Mouse (Mus musculus) forebrain, embryonic 11.5 days (tissue): ENCODE data around the gene 1810043G02Rik. TPM values are rescaled to one million over a fixed set of nuclear protein-coding genes. Genes with fewer than 3 reads are reported as not detected.
A peak's percentile ranks its signal among the peaks of the same experiment; 100 is the strongest.

Experiments
- ATAC-seq: fragments of 200-750 bp; cut with Nextera tagmentation; replicated peaks from 2 replicates; pipeline ENCODE4 v1.8.0; 2017; ENCODE audit warnings: moderate TSS enrichment; ENCODE audit not compliant: low FRiP score
- DNase-seq: peaks from one replicate; pipeline ENCODE4 v3.0.0-alpha.2; 2017; ENCODE audit warnings: low spot score
- H3K27ac ChIP-seq: fragments of 300-500 bp; sonication (generic); 2 replicates; pipeline ENCODE4 v1.5.1; 2014; ENCODE audit warnings: low read depth, low read length
- H3K27me3 ChIP-seq: fragments of 300-500 bp; sonication (generic); 2 replicates; pipeline ENCODE4 v1.6.1; 2014; ENCODE audit warnings: mild to moderate bottlenecking, low read length, mixed read lengths; ENCODE audit not compliant: control insufficient read depth, insufficient read depth
- H3K36me3 ChIP-seq: fragments of 300-500 bp; sonication (generic); 2 replicates; pipeline ENCODE4 v1.6.1; 2014; ENCODE audit warnings: mild to moderate bottlenecking, low read length, moderate library complexity, mixed read lengths; ENCODE audit not compliant: control insufficient read depth, insufficient read depth
- H3K4me1 ChIP-seq: fragments of 300-500 bp; sonication (generic); replicated peaks from 2 replicates; pipeline ENCODE4 v1.6.1; 2014; ENCODE audit warnings: low read length, mixed read lengths; ENCODE audit not compliant: control insufficient read depth, insufficient read depth
- H3K4me2 ChIP-seq: fragments of 300-500 bp; sonication (generic); 2 replicates; pipeline ENCODE4 v1.6.1; 2014; ENCODE audit warnings: low read depth, mild to moderate bottlenecking, low read length, moderate library complexity, mixed read lengths; ENCODE audit not compliant: severe bottlenecking
- H3K4me3 ChIP-seq: fragments of 300-500 bp; sonication (generic); 2 replicates; pipeline ENCODE4 v1.5.1; 2014; ENCODE audit warnings: low read depth, low read length
- H3K9ac ChIP-seq: fragments of 300-500 bp; sonication (generic); 2 replicates; pipeline ENCODE4 v1.6.1; 2014; ENCODE audit warnings: low read length
- H3K9me3 ChIP-seq: fragments of 300-500 bp; sonication (generic); 2 replicates; pipeline ENCODE4 v1.6.1; 2016; ENCODE audit warnings: low read length, mixed read lengths; ENCODE audit not compliant: control insufficient read depth
- WGBS: fragments of 180-500 bp; shearing (Covaris S2); extraction: QIAGEN DNeasy Blood & Tissue Kit; methylation state at CpG from one replicate; pipeline ENCODE4 v1.1.7; 2014; 5-methylcytosine and 5-hydroxymethylcytosine counted together
- polyA plus RNA-seq: library from polyadenylated mRNA; unstranded; fragments of >200 nt; fragmentation: Nextera tagmentation; extraction: Ambion mirVana; gene quantifications from 2 replicates; pipeline ENCODE4 v1.2.1, GENCODE M21; 2014

Gene 1810043G02Rik
- polyA plus RNA-seq, 1 experiment from 2014 or later, result 34.9 TPM

GRCm38 (mm10) chr10:77995639-77996038, 17.3 kb downstream of the 1810043G02Rik start:
- peaks cover 11% of the 10 kb centered on the region; the same call in 1 of the 2 replicates for H3K36me3 ChIP-seq
- H3K27ac ChIP-seq, result no peak overlapping the region
- H3K4me3 ChIP-seq, result no peak overlapping the region
- H3K9ac ChIP-seq, result no peak overlapping the region
- no peaks in the 10 kb centered on the region for H3K27me3 ChIP-seq
- DNase-seq (no peak), ATAC-seq (no peak)
- WGBS, result 88% methylated on average over 3 of the region's 3 CpGs
- no peak overlapping the region for H3K4me2 ChIP-seq
- H3K4me1 ChIP-seq, result no peaks in the 10 kb centered on the region
- H3K9me3 ChIP-seq, result no peaks in the 10 kb centered on the region

GRCm38 (mm10) chr10:78000200-78000599, 21.9 kb downstream of the 1810043G02Rik start:
- Histone ChIP-seq H3K4me2 (no peak overlapping the region), H3K27ac (no peak overlapping the region), H3K9ac (no peak overlapping the region), H3K36me3 (peaks cover 7% of the 10 kb centered on the region; the same call in 1 of the 2 replicates), H3K9me3 (no peaks in the 10 kb centered on the region), H3K4me1 (no peaks in the 10 kb centered on the region), H3K4me3 (no peak overlapping the region), H3K27me3 (no peaks in the 10 kb centered on the region)
- 92% methylated on average over 5 of the region's 5 CpGs for WGBS
- ATAC-seq (no peak), DNase-seq (no peak)

GRCm38 (mm10) chr10:78001796-78002195, 23.5 kb downstream of the 1810043G02Rik start:
- Histone ChIP-seq H3K27ac (no peak overlapping the region), H3K36me3 (peaks cover 7% of the 10 kb centered on the region; the same call in 1 of the 2 replicates), H3K9ac (no peak overlapping the region), H3K4me3 (no peak overlapping the region), H3K4me2 (no peak overlapping the region), H3K9me3 (no peaks in the 10 kb centered on the region), H3K27me3 (no peaks in the 10 kb centered on the region), H3K4me1 (peaks cover 2% of the 10 kb centered on the region; the same call in 1 of the 2 replicates)
- no peak for ATAC-seq
- no peak for DNase-seq
- 90% methylated on average over 11 of the region's 11 CpGs for WGBS

- DNase-seq (no peak), ATAC-seq (no peak)
- no peaks in the 10 kb centered on the region for H3K27me3 ChIP-seq
- H3K4me3 ChIP-seq, result no peak overlapping the region
- no peak overlapping the region for H3K9ac ChIP-seq
- H3K36me3 ChIP-seq, result peaks cover 7% of the 10 kb centered on the region; the same call in 1 of the 2 replicates
- peaks cover 6% of the 10 kb centered on the region; the same call in 1 of the 2 replicates for H3K4me1 ChIP-seq
- H3K4me2 ChIP-seq, result no peak overlapping the region
- H3K27ac ChIP-seq, result no peak overlapping the region
- WGBS, result 98% methylated on average over 2 of the region's 2 CpGs
- no peaks in the 10 kb centered on the region for H3K9me3 ChIP-seq
Measured at GRCm38 (mm10) chr10:78002316-78002715, 24.0 kb downstream of the 1810043G02Rik start.

- H3K27me3 ChIP-seq, result no peaks in the 10 kb centered on the region
- H3K27ac ChIP-seq, result no peak overlapping the region
- WGBS, result 83% methylated on average over 3 of the region's 3 CpGs
- no peak overlapping the region for H3K9ac ChIP-seq
- H3K4me1 ChIP-seq, result peaks cover 19% of the 10 kb centered on the region; the same call in 1 of the 2 replicates
- no peak overlapping the region for H3K4me2 ChIP-seq
- DNase-seq, result no peak
- H3K36me3 ChIP-seq, result peaks cover 5% of the 10 kb centered on the region; the same call in 1 of the 2 replicates
- no peak for ATAC-seq
- no peaks in the 10 kb centered on the region for H3K9me3 ChIP-seq
- H3K4me3 ChIP-seq, result no peak overlapping the region
Measured at GRCm38 (mm10) chr10:78004479-78005100, 26.3 kb downstream of the 1810043G02Rik start.

- DNase-seq (no peak), ATAC-seq (no peak)
- H3K4me2 ChIP-seq, result no peak overlapping the region
- no peaks in the 10 kb centered on the region for H3K9me3 ChIP-seq
- H3K27me3 ChIP-seq, result no peaks in the 10 kb centered on the region; the same call in 1 of the 2 replicates
- WGBS, result 83% methylated on average over 4 of the region's 4 CpGs
- peak overlapping the region; percentile 27; the same call in 1 of the 2 replicates for H3K9ac ChIP-seq
- peaks cover 19% of the 10 kb centered on the region; the same call in 1 of the 2 replicates for H3K4me1 ChIP-seq
- no peaks in the 10 kb centered on the region; the same call in 1 of the 2 replicates for H3K36me3 ChIP-seq
- no peak overlapping the region for H3K27ac ChIP-seq
- no peak overlapping the region for H3K4me3 ChIP-seq
Measured at GRCm38 (mm10) chr10:78005791-78006438, 27.6 kb downstream of the 1810043G02Rik start.

- H3K36me3 ChIP-seq, result no peaks in the 10 kb centered on the region; the same call in 1 of the 2 replicates
- H3K4me2 ChIP-seq, result peak overlapping the region; percentile 85; the same call in 1 of the 2 replicates
- no peak overlapping the region for H3K4me3 ChIP-seq
- peaks cover 19% of the 10 kb centered on the region; the same call in 1 of the 2 replicates for H3K4me1 ChIP-seq
- no peaks in the 10 kb centered on the region for H3K9me3 ChIP-seq
- DNase-seq (no peak), ATAC-seq (no peak)
- 41% methylated on average over 7 of the region's 7 CpGs for WGBS
- peak overlapping the region; percentile 27; the same call in 1 of the 2 replicates for H3K9ac ChIP-seq
- H3K27ac ChIP-seq, result no peak overlapping the region
- H3K27me3 ChIP-seq, result no peaks in the 10 kb centered on the region; the same call in 1 of the 2 replicates
Measured at GRCm38 (mm10) chr10:78007203-78007602, 28.9 kb downstream of the 1810043G02Rik start.

- Histone ChIP-seq H3K9me3 (no peaks in the 10 kb centered on the region), H3K4me2 (peak overlapping the region; percentile 85), H3K4me3 (peak overlapping the region; percentile 72), H3K9ac (peak overlapping the region; percentile 89), H3K27me3 (no peaks in the 10 kb centered on the region; the same call in 1 of the 2 replicates), H3K27ac (no peak overlapping the region), H3K36me3 (no peaks in the 10 kb centered on the region), H3K4me1 (peaks cover 19% of the 10 kb centered on the region; the same call in 1 of the 2 replicates)
- ATAC-seq, result no peak
- WGBS, result 91% methylated on average over 3 of the region's 3 CpGs
- no peak for DNase-seq
Measured at GRCm38 (mm10) chr10:78008169-78008568, 29.8 kb downstream of the 1810043G02Rik start.
